ENCODE assay signal across 10 mouse cellular contexts in genomic region chr9:21835258-21835912, GRCm38 (mm10). TPM values are rescaled to one million over a fixed set of nuclear protein-coding genes. Genes with fewer than 3 reads are reported as not detected.
A peak's percentile ranks its signal among the peaks of the same experiment; 100 is the strongest.
DNase-seq lines count a peak whose midpoint lies in the region; ATAC-seq and TF ChIP-seq lines count a peak whose summit lies in the region.
"Had no signal": no experiment of that assay in that cellular context is flagged by ENCODE, and none has a peak within 500 bp of the region (broad histone marks: within the 10 kb centered on the region; RNA-seq: fewer than 3 reads in every experiment).

Gene Angptl8, plus strand, starts transcription at chr9:21835510.

- peak; percentile 76 to 84 for DNase-seq in kidney, adult 8-10 months
- DNase-seq in lung, adult 2 months, result peak; percentile 80
- DNase-seq in layer of hippocampus, adult 8-10 months (ENCODE audit: low spot score in 2 of 2), result no peak
- DNase-seq in midbrain, embryonic 10.5 days (ENCODE audit: low spot score), result no peak
- DNase-seq in embryo, embryonic 9.5 days (ENCODE audit: extremely low spot score), result no peak
- DNase-seq: right cerebral cortex, postnatal 14 days had no signal

- no peak for TF ChIP-seq CTCF in lung, adult 2 months (IDR thresholded peaks at IDR 0.05; ENCODE audit: insufficient read depth, low read length)

- WGBS in neural tube, embryonic 12.5 days, result 59% methylated on average over 15 of the region's 15 CpGs
- 54% methylated on average over 15 of the region's 15 CpGs for WGBS in neural tube, embryonic 15.5 days
- WGBS in lung, adult 2 months, result 63% methylated on average over 15 of the region's 15 CpGs
- 88% methylated on average over 15 of the region's 15 CpGs for WGBS in midbrain, embryonic 10.5 days

- no peak within 1 kb of the TSS for H3K4me2 ChIP-seq in neural tube, embryonic 12.5 days (replicated peaks)
- no peak within 1 kb of the TSS for H3K4me2 ChIP-seq in neural tube, embryonic 15.5 days
- H3K4me2 ChIP-seq: limb, embryonic 15.5 days had no signal

- 0 out of 2 replicates have a peak, but pooled peaks cover 11% of the 10 kb centered on the region for H3K36me3 ChIP-seq in neural tube, embryonic 12.5 days
- no peaks in the 10 kb centered on the region for H3K36me3 ChIP-seq in neural tube, embryonic 15.5 days
- H3K36me3 ChIP-seq in midbrain, embryonic 10.5 days, result peaks cover 59% of the 10 kb centered on the region

- H3K27me3 ChIP-seq in neural tube, embryonic 12.5 days (replicated peaks), result no peaks in the 10 kb centered on the region
- no peaks in the 10 kb centered on the region for H3K27me3 ChIP-seq in neural tube, embryonic 15.5 days (replicated peaks)
- H3K27me3 ChIP-seq in midbrain, embryonic 10.5 days (ENCODE audit: low read depth, poor library complexity, severe bottlenecking), result no peaks in the 10 kb centered on the region
- H3K27me3 ChIP-seq: limb, embryonic 15.5 days had no signal

- no peak within 1 kb of the TSS for H3K27ac ChIP-seq in neural tube, embryonic 12.5 days
- no peak within 1 kb of the TSS for H3K27ac ChIP-seq in neural tube, embryonic 15.5 days (replicated peaks)
- H3K27ac ChIP-seq in midbrain, embryonic 10.5 days (replicated peaks), result no peak within 1 kb of the TSS
- H3K27ac ChIP-seq: limb, embryonic 15.5 days had no signal

- no peaks in the 10 kb centered on the region for H3K4me1 ChIP-seq in neural tube, embryonic 12.5 days
- H3K4me1 ChIP-seq in neural tube, embryonic 15.5 days, result no peaks in the 10 kb centered on the region
- H3K4me1 ChIP-seq in lung, adult 2 months (ENCODE audit: control insufficient read depth, insufficient read depth, low read length), result peaks cover 3% of the 10 kb centered on the region; the same call in 1 of the 2 replicates
- no peaks in the 10 kb centered on the region for H3K4me1 ChIP-seq in midbrain, embryonic 10.5 days

- ATAC-seq in neural tube, embryonic 12.5 days (ENCODE audit: low FRiP score, low read depth), result no peak
- ATAC-seq in neural tube, embryonic 15.5 days (ENCODE audit: low FRiP score), result no peak
- ATAC-seq in CD4-positive, CD25-positive, alpha-beta regulatory T cell, adult 4 months, result no peak

- no peaks in the 10 kb centered on the region for H3K9me3 ChIP-seq in neural tube, embryonic 12.5 days
- no peaks in the 10 kb centered on the region for H3K9me3 ChIP-seq in neural tube, embryonic 15.5 days (replicated peaks)
- no peaks in the 10 kb centered on the region for H3K9me3 ChIP-seq in midbrain, embryonic 10.5 days (replicated peaks)
- H3K9me3 ChIP-seq: limb, embryonic 15.5 days had no signal

- 0 out of 2 replicates have a peak within 1 kb of the TSS, but pooled peaks have one; percentile 13 for H3K9ac ChIP-seq in neural tube, embryonic 12.5 days
- H3K9ac ChIP-seq in neural tube, embryonic 15.5 days (replicated peaks), result no peak within 1 kb of the TSS
- H3K9ac ChIP-seq: limb, embryonic 15.5 days had no signal

- no peak for TF ChIP-seq POLR2A in lung, adult 2 months (IDR thresholded peaks at IDR 0.05; ENCODE audit: borderline replicate concordance, extremely low read depth, low read depth, low read length)

- no peak within 1 kb of the TSS for H3K4me3 ChIP-seq in neural tube, embryonic 12.5 days
- no peak within 1 kb of the TSS for H3K4me3 ChIP-seq in neural tube, embryonic 15.5 days (replicated peaks)
- peak within 1 kb of the TSS; percentile 20 for H3K4me3 ChIP-seq in lung, adult 2 months (replicated peaks; ENCODE audit: extremely low read depth, low read depth, low read length)
- no peak within 1 kb of the TSS for H3K4me3 ChIP-seq in midbrain, embryonic 10.5 days
- H3K4me3 ChIP-seq: limb, embryonic 15.5 days had no signal

RNA-seq across cellular contexts. Expression of gene Angptl8, which starts in this region (rescaled TPM):
- 0.53 TPM in 1 of 2 replicates, not detected in the other for polyA plus RNA-seq in neural tube, embryonic 12.5 days (2016; fragmentation: Nextera tagmentation; extraction: Ambion mirVana)
- 0.42 and 1.1 TPM in 2 replicates for polyA plus RNA-seq in neural tube, embryonic 15.5 days (2015; fragmentation: Nextera tagmentation; extraction: Ambion mirVana)
- polyA plus RNA-seq in lung, adult 2 months (2012; rRNA removed), result 7.4 and 8.2 TPM in 2 replicates
- not detected for polyA plus RNA-seq in CD4-positive, CD25-positive, alpha-beta regulatory T cell, adult 4 months (2017; shearing (Covaris generic))
- not detected for total RNA-seq in layer of hippocampus, adult 8-10 months (2022)
- 0.47 and 0.83 TPM in 2 replicates for polyA plus RNA-seq in midbrain, embryonic 10.5 days (2016; fragmentation: Nextera tagmentation; extraction: Ambion mirVana)

Comparison
In these comparisons a context has a peak if more than half of its experiments do, and no peak if none do; other contexts are left out.
1. DNase-seq: peak in kidney, adult 8-10 months (2 of 2) and lung, adult 2 months (single experiment); none in layer of hippocampus, adult 8-10 months (0 of 2), midbrain, embryonic 10.5 days (single experiment) and embryo, embryonic 9.5 days (single experiment).